Mouse (Mus musculus): Measurements from ENCODE around the gene Jak3.

Jak3 gene

DNA sequence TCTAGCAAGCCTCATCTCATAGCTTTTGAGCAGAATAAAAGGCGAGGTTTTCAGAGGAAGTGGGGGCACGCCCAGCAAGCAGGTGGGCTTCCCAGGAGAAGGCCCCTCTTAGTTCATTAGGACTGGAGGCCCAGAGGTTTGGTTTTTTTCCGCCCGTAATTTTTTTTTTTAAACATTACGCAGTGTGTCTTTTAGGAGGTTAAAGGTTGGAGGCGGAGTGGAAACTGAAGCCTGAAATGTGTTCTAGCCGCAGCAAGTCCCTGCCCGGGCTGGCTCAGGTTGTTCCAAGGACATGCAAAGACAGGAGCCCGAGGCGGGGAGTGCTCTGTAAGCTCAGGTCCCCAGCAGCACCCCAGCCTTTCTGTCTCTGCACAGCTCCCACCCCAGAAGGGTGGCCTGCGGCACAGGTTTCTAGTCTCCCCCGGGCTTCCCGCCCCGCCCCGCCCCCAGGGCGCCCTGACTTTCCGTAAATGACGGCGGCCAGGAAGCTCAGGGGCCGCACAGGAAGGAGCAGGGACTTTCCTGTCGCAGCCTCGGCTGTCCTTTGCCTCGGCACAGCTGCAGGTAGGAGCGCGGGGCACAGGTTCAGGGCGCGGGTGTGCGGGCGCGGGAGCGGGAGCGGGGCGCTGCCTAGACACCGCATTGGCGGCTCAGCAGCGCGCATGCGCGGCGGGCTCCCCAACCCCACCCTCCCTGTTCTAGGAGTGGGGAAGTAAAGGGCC lies at the start of gene Jak3:
Jak3 (plus strand) TSS at position 277 of the 722 bp plus-strand sequence.
- DNase-seq, result peak; percentile 54

DNA sequence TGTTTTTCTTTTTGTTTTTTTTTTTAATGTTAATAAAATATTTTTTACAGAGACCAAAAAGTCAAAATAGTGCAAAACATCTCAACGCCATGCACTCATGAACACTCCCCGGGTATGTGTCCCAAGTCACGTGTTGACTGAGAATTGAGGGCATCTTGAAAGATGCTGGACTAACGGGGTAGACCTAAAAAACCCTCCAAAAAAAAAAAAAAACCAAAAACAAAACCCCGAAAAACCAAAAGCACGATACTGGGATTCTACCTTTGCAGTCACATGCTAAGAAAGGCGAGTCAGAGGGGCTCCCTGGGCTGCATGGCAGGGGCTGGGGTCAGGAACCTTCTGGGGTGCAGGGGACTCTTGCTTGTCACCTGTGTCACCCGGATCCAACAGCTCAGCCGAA lies 49.3 kb upstream of the Jak3 start:
- no peak for DNase-seq

DNA sequence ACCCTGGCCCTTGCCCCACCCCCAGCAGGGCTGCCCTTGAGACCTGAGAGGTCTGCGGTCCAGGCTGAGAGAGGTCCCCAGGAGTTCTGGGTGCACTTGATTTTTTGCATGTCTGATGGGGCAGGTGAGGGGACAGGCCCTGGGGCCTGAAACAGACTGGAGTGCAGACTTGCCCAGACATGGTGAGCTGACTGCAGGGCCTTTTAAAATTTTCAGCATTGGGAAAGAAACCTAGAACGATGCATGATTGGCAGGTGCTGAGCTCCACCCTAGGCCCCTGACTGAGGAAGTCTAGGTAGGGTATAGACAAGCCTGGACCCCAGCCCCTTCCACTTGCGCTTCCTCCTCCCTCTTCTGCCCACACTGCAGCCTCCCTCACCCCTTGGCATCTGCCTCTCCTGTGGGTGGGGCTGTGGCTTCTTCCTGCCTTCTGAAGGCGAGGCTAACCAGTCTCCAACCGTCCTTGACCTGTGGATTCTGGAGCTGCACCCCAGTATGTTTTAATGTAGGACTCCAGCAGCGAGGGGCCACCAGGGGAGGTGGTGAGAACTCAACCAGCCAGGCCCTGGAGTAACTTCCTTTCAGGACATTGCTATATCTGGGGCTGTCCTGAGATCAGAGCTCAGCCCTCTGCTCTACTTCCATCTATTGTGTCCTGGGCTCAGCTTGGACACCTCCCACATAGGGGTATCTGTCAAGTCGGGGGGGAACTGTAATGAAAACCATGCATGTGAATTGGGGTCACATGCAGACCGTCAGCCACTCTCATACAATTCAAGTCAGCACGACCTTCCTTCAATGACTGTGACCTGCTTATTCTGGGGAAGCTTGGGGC lies 48.6 kb upstream of the Jak3 start:
- peak; percentile 56 for DNase-seq

DNA sequence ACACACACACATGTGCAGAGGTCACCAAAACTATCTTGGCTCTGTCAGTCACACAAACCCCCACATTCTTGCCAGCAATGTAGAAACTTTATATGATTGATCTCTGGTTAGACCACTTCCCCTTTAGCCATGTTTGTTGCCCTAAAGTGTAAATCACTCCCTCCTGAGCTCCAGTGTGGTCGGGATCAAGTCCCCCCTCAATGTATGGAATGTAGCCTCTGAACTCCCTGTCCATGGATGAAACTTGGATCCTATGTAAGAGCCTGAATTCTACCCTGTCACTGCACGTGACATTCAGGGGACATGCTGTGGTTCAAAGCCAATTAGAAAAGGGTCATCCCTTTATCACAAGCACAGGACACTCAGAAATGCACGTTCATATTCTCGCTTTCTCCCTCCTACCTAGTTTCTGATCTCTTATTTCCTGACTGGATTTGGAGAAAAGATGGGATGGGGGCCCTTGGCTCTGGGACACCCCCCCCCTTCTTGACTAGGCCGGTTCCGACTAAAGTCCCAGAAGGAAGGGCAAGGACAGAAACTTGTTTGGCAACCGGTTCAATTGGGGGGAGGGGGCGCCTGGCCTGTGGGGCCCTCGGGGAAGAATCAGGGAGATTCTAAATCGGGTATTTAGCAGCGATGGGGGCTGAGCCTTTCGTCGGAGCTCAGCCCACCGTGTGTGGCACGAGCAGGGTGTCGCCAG lies 47.5 kb upstream of the Jak3 start:
- DNase-seq, result peak; percentile 40

DNA sequence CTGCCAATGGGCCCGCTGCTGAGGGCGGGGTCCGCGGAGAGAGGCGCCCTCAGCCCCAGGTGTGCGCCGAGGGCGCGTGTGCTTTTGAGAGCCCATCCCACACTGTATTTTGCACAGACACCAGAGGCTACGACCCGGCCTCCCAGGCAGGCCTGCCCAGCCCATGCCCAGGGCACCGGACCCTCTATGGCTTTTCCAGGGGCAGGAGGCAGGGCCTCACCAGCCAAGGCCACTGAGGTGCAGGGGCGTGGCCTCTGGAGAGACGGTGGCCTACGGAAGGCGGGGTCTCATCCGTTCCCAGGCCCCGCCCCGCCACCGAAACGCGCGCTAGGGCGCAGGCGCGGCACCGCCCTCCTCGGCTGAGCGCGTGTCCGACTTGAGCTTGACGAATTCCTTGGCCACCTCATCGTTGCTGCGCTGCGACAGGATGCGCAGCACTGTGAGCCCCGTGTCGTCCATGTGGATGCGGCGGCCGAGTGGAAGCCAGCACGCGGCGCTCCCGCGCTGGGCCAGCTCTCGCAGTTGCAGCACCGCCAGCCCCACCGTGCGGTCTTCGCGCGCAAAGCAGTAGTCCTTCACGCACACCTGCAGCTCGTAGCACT lies 46.9 kb upstream of the Jak3 start:
- DNase-seq, result peak; percentile 96

DNA sequence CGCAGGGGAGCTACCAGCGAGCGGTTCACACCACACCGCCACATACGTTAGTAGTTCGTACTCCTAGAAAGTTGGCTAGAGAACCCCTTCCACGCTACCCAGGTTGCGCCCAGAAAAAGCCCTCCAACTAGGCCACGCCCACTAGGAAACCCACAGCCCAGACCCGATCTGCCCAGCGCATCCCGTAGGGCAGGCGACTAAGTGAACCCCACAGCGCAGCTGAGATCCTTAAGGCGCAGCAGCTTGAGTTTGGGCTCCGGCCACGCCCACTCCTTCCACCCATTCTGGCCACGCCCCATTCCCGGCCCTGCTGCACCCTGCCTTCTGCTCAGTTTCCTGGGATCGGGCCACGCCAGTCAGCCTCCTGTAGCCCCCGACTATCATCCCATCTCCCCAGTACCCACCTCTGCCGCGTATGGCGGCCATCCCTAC lies 46.3 kb upstream of the Jak3 start:
- DNase-seq, result peak; percentile 69

DNA sequence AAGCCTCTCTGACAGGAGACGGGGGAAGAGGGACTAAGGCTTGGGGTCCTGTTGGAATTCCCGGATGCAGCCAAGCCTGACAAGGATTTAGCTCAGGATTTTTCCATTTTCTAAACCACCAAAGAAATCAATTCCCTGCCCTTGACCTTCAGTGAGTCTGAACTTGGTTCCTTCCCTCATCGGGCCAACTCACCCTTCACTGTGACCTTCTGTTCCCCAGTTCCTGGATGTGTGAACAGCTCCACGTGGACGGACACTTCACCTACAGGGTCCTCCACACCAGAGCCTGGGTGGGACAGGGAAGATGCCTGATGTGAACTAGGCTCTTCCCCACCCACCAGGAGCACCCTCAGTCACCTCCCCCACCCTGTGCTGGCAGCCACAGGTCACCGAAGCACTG lies 45.3 kb upstream of the Jak3 start:
- DNase-seq, result no peak

DNA sequence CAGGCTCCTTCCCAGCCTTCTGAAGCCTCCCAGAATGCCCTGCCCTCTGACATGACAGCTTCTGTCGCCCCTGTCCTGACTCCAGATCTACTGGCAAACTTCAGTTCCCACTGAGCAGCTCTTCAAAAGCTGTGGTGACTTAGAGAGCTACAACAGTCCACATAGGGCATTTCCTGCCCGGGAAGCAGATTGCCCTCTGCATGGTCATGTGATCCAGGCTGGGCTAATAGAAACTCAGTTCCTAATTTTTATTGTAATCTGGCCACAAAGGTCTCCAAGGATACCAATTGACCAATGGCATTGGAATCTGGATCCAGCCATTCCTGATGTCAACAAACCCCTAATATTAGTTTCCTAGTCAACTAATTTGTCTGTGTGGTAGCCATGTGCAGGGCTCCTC lies 44.2 kb upstream of the Jak3 start:
- DNase-seq, result peak; percentile 42

DNA sequence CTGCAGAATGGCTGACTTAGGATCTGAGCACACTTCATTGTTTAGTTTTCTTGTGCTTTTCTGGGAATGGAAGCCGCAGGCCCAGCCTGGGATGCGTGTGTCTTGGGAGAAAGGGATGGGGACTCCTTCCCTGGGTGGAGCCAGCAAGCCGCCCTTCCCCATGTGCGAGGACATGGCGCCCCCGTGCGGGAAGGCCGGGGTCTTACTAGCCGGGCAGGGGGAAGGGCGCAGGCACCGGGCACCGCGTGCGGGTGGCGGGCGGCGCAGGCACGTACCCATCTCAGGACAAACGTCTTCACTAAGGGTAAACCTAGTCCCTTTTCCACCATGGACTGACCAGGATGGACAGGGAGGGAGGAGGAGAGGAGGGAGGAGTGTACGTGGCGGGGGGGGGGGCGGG lies 42.9 kb upstream of the Jak3 start:
- peak; percentile 72 for DNase-seq

DNA sequence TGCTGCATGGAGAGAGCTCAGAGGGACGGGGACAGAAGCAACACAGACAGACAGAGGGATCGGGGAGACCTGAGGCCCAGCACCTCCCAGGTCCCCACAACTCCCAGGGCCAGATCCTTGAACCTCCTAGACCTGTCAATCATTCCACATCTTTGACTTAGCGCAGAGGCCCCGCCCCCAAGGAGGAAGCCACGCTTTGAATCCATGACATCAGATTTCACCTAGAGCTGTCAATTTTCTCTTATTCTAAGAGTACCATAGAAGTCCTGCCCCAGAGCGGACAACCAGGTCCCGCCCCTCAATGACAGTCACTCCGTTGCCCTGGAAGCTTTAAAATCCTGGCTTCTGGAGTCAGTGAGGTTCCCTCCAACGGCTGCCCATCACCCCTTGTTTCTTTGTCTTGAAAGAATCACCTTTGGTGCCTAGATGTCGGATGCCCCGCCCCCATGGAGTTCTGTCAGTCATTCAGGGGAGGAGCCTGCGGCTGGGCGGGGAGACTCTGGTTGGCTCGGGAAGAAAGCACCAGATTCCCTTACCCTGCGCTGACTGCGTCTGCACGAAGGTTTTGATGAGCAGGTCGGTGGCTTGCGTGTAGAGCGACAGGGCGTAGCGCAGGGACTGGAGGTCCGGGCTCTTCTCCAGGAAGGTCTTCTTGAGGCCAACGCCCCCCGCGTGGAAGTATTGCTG lies 42.0 kb upstream of the Jak3 start:
- peak; percentile 84 for DNase-seq

DNA sequence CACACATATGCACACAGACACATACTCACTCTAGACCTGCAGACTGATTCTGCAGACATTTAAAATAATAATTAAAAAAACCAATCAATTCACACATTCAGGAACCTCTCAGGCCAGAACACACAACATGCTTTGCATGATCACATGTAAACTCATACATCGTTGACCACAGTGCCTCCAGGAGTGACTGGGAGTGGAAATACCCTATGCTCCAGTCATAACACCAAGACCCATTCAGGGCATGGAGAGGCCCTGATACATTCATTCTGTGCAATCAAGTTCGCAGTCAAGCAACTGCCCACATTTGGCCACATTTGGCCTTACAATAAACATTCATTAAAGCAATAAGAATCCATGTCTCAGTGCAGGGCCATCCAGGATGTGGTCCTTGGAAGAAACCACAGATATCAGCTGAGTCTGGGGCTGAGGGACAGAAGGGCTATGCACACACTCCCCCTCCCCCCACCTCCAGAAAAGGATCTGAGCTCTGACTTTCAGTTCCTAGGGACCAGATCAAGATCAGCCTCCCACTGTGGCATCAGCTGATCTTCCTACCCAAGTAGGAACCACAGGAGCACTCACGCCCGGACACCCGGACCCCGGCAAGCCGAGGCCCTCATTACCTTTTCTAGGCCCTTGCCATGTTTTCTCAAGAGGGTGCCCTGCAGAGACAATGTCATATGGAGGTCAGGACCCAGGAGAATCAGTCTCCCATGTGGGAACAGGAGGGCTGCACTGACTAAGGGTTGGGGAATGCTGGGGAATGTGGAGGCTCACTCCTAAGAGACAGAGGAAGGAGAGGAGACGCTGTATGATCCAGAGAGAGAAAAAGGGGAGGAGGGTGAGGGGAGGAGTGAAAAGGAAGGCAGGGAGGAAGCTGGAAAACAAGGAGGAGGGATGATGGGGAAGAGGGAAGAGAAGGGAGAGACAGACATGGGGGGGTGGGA lies 38.7 kb upstream of the Jak3 start:
- DNase-seq, result no peak

DNA sequence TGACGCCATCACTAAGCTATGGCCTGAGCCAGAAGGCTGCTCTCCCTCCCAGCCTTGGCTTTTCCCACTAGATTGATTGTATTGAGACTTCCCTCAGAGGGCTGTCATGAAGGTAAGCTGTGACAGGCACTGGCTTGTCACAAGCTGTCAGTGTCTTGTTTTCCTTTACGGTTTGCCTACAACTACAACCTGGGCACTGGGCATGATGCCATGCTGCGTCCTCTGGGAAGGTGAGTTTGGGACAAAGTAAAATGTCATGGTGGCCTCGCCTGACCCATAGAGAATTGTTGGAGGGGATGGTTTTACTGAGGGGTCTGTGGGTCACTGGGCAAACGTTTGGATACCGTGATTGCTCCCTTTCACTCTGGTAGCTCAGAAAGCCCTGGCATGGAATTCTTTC lies 37.8 kb upstream of the Jak3 start:
- no peak for DNase-seq

DNA sequence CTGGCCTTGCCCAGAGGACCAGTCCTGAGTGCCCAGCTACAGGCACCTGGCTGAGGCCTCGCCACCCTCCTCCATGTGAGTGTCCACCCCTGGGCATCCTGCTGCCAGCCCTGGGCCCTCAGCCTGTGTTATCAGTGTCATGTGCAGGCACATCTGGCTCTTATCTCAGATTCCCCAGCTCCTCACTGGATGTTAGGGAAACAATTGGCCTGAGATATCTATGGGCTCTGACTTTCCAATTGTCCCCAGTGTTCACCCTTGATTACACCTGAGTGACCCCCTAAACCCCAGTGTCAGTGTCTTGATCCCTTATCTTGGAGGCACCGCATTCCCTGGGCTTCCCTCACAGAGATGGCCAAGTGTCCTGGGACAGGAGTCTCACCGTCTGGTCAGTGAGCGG lies 36.8 kb upstream of the Jak3 start:
- DNase-seq, result no peak

DNA sequence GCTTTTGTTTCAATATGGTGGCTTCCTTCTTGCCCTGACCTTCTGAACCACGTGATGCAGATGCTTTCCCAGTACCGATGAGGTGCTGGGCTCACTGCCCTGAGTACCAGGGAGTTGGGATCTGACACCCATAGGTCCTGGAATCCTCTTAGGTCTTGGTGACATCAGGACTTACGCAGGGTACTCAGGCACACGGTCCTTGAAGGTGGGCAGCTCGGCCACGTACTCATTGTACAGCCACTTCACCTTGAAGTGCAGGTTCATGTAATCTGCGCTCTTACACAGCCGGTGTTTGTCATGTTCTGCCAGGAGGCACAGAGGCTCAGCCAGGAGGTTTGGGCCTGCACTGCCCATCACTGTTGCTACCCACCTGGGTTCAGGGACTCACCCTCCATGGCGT lies 30.6 kb upstream of the Jak3 start:
- DNase-seq, result no peak

DNA sequence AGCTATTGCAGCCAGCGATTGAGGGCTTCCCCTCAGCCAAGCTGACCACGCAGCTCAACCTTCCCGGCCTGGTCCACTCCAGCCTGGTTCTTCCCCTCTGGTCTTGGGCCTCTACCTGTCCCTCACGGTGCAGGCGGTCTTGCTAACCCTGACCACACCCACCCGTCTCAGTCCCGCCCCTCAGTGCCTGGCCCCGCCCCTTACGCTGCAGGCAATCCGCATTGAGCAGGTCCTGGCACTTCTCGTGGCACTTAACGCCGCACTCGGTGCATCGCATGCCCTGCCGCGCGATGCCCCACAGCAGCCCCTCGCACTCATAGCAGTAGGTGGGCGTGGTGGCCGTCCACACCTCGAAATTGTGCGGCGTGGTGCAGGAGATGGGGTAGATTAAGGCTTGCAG lies 21.5 kb upstream of the Jak3 start:
- DNase-seq, result peak; percentile 46

DNA sequence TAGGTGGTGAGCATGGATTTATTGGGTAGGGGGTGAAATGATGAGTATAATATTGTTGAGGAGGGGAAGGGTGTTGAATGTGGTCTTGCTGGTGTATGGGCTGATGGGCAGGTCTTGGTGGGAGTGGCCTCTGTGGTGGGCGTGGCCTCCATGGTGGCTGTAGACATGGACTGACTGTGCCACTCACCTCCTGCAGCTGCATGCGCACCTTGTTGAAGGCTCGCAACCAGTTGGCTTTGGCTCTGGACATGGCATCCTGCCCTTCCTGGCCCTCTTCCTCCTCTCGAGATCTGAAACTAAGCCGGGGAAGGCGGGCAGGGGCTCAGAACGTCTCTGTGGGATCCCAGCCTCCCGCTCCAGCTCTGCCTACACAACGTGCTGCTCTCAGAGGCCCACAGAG lies 18.3 kb upstream of the Jak3 start:
- DNase-seq, result no peak

DNA sequence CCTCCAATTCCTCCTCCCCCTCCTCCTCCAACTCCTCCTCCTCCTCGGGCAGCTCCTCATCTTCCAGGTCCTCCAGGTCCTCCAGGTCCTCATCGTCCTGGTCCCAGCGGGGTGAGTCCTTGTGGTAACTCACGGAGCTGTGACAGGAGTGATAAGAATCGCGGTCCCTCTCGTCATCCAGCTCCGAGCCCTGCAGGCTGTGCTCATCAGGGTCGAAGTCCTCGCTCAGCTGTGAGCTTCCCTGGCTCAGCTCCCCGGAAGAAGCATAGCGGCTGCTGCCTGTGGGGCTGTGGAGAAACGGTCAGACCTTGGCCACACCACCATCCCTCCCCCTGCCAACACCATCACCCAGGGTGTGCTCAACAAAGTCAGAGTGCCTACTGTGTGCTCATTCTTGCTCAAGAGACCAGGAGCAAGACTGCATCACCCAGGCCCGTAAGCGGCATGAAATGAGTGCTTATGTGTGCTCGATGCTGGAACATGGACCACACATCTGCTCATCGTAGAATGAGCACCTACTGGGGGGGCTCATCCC lies 17.5 kb upstream of the Jak3 start:
- DNase-seq, result no peak

DNA sequence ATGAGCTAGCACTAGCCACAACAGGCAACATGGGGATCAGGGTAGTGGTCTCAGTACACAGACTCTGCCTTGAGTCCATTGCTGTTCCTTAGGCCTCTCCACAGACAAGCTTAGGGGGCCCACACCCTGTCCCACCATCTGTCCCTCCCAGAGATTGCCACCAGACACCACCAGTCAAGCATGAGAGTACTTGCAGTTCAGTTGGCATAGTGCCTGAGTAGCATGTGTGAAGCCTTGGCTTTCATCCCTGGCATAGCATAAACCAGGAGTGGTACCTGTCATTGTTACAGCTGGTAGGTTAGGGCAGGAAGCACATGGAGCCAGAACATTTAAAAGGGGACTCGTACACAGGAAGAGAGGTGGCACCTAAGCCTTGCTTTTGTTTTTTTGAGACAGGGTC lies 16.3 kb upstream of the Jak3 start:
- DNase-seq, result no peak

DNA sequence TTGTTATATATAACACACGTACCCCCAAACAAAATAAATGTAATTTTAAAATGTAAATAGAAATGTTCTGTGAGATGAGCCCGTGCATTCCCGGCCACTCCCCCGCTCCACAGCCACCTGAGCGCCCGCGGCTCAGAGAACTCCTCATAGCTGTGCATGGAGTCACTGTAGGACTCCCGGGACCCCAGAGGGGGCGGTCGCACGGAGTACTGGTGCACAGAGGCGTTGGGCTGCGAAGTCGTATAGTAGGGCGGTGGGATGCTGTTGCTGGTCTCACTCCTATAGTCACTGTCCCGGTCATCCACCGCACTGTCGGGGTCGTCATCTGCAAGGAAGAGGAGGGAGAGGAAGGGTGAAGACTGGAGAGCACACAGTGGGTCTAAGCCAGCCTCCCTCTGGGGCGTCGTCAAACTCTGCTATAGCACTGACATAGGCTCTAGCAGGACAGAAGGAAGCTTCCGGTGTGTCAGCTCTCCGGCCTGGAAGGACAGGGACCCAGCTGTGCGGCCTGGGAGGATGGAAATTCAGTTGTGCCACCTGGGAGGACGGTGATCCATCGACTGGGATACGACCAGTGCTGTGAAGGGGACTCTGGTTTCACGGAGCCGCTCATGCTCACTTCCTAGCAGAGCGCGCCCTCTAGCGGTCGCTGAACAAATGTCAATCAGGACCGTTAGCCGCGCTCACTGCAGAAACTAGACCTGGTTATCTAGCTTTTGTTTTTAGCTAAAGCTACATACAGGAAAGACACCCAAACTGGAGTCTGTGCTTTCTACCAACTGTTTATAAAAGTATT lies 15.6 kb upstream of the Jak3 start:
- DNase-seq, result peak; percentile 91

Measured in lung, postnatal 36 days (tissue).